Mouse (Mus musculus) E14TG2a.4 (cell line): ENCODE data around the gene Fscb.

Experiments used
- H3K27me3 ChIP-seq: 2 replicates; pipeline ENCODE4 v1.6.1; 2014; ENCODE audit warnings: low read length, control low read depth; ENCODE audit not compliant: insufficient read depth
- H3K36me3 ChIP-seq: 2 replicates; pipeline ENCODE4 v1.6.1; 2014; ENCODE audit warnings: low read length, control low read depth; ENCODE audit not compliant: insufficient read depth
- H3K4me1 ChIP-seq: replicated peaks from 2 replicates; pipeline ENCODE4 v1.6.1; 2014; ENCODE audit warnings: low read depth, low read length, control low read depth
- H3K4me3 ChIP-seq: replicated peaks from 2 replicates; pipeline ENCODE4 v1.5.1; 2014; ENCODE audit warnings: mild to moderate bottlenecking, low read length
- H3K9me3 ChIP-seq: 2 replicates; pipeline ENCODE4 v1.6.1; 2014; ENCODE audit warnings: low read length, control low read depth
- CTCF ChIP-seq: conservative IDR thresholded peaks from 2 replicates; pipeline ENCODE4 v1.5.1; 2014; ENCODE audit warnings: low read length
- NANOG ChIP-seq: IDR thresholded peaks from 2 replicates; pipeline ENCODE4 v1.6.1; 2014; ENCODE audit warnings: borderline replicate concordance, low read length, mixed read lengths
- POU5F1 ChIP-seq: IDR thresholded peaks from 2 replicates; pipeline ENCODE4 v1.6.1; 2014; ENCODE audit warnings: low read length, borderline replicate concordance

Fscb gene

GRCm38 (mm10) chr12:64474590-64474989 lies at the start of gene Fscb:
TSS of gene Fscb (minus strand) at chr12:64474690.
- Histone ChIP-seq H3K9me3 (peaks cover 5% of the 10 kb centered on the region; the same call in 1 of the 2 replicates), H3K4me1 (no peaks in the 10 kb centered on the region), H3K27me3 (no peaks in the 10 kb centered on the region), H3K36me3 (no peaks in the 10 kb centered on the region), H3K4me3 (no peak within 1 kb of the TSS)
- TF ChIP-seq CTCF (no peak), POU5F1 (no peak), NANOG (no peak)

- Histone ChIP-seq H3K9me3 (no peaks in the 10 kb centered on the region), H3K4me1 (peaks cover 8% of the 10 kb centered on the region), H3K36me3 (no peaks in the 10 kb centered on the region), H3K27me3 (no peaks in the 10 kb centered on the region), H3K4me3 (no peak overlapping the region)
- TF ChIP-seq NANOG, result no peak
- no peak for TF ChIP-seq POU5F1
- TF ChIP-seq CTCF, result no peak
These were observed 42.3 kb upstream of the Fscb start for GRCm38 (mm10) chr12:64516775-64517174.

GRCm38 (mm10) chr12:64513439-64513838 lies 38.9 kb upstream of the Fscb start:
- TF ChIP-seq NANOG (no peak), CTCF (no peak), POU5F1 (no peak)
- Histone ChIP-seq H3K4me1 (no peaks in the 10 kb centered on the region), H3K36me3 (no peaks in the 10 kb centered on the region), H3K9me3 (no peaks in the 10 kb centered on the region), H3K4me3 (no peak overlapping the region), H3K27me3 (no peaks in the 10 kb centered on the region)

GRCm38 (mm10) chr12:64497706-64498105 lies 23.2 kb upstream of the Fscb start:
- Histone ChIP-seq H3K4me1 (no peaks in the 10 kb centered on the region), H3K4me3 (no peak overlapping the region), H3K27me3 (no peaks in the 10 kb centered on the region), H3K9me3 (no peaks in the 10 kb centered on the region), H3K36me3 (no peaks in the 10 kb centered on the region)
- TF ChIP-seq POU5F1 (no peak), NANOG (no peak), CTCF (no peak)

- TF ChIP-seq CTCF, result no peak
- TF ChIP-seq POU5F1, result no peak
- no peak for TF ChIP-seq NANOG
- Histone ChIP-seq H3K4me3 (no peak overlapping the region), H3K4me1 (no peaks in the 10 kb centered on the region), H3K36me3 (no peaks in the 10 kb centered on the region), H3K9me3 (peaks cover 5% of the 10 kb centered on the region; the same call in 1 of the 2 replicates), H3K27me3 (no peaks in the 10 kb centered on the region)
These were observed 875 bp downstream of the Fscb start for GRCm38 (mm10) chr12:64473615-64474014.

GRCm38 (mm10) chr12:64473136-64473535 lies 1.4 kb downstream of the Fscb start:
- Histone ChIP-seq H3K9me3 (peaks cover 5% of the 10 kb centered on the region; the same call in 1 of the 2 replicates), H3K4me3 (no peak overlapping the region), H3K4me1 (no peaks in the 10 kb centered on the region), H3K36me3 (no peaks in the 10 kb centered on the region), H3K27me3 (no peaks in the 10 kb centered on the region)
- TF ChIP-seq POU5F1, result no peak
- no peak for TF ChIP-seq NANOG

- Histone ChIP-seq H3K9me3 (no peaks in the 10 kb centered on the region), H3K27me3 (no peaks in the 10 kb centered on the region), H3K4me3 (no peak overlapping the region), H3K4me1 (no peaks in the 10 kb centered on the region), H3K36me3 (no peaks in the 10 kb centered on the region)
- TF ChIP-seq NANOG (no peak), POU5F1 (no peak), CTCF (no peak)
These were observed 19.3 kb downstream of the Fscb start for GRCm38 (mm10) chr12:64455228-64455627.

- H3K4me3 ChIP-seq, result no peak overlapping the region
- no peak for TF ChIP-seq NANOG
- TF ChIP-seq CTCF, result no peak
- no peak for TF ChIP-seq POU5F1
These were observed 24.6 kb downstream of the Fscb start for GRCm38 (mm10) chr12:64449911-64450310.

GRCm38 (mm10) chr12:64436675-64437074 lies 37.8 kb downstream of the Fscb start:
- Histone ChIP-seq H3K9me3 (no peaks in the 10 kb centered on the region), H3K4me1 (no peaks in the 10 kb centered on the region), H3K27me3 (no peaks in the 10 kb centered on the region), H3K4me3 (no peak overlapping the region), H3K36me3 (no peaks in the 10 kb centered on the region)
- TF ChIP-seq POU5F1, result no peak
- no peak for TF ChIP-seq CTCF
- TF ChIP-seq NANOG, result no peak

More at GRCm38 (mm10) chr12:64449911-64450310, 24.6 kb downstream of the Fscb start:
- Histone ChIP-seq H3K27me3 (no peaks in the 10 kb centered on the region), H3K4me1 (no peaks in the 10 kb centered on the region), H3K36me3 (no peaks in the 10 kb centered on the region), H3K9me3 (no peaks in the 10 kb centered on the region)
